Mouse (Mus musculus): Measurements from ENCODE around the gene Aldh4a1. TPM values are rescaled to one million over a fixed set of nuclear protein-coding genes. Genes with fewer than 3 reads are reported as not detected.

Gene Aldh4a1
- polyA plus RNA-seq, 1 experiment from 2014 or later, result 17.2 TPM

- H3K4me2 ChIP-seq (ENCODE audit: low read depth, low read length), result peak overlapping the region; percentile 47
- H3K9ac ChIP-seq (ENCODE audit: low read depth, low read length), result peak overlapping the region; percentile 52
- H3K27me3 ChIP-seq (replicated peaks; ENCODE audit: control insufficient read depth, insufficient read depth, low read length), result no peaks in the 10 kb centered on the region
- H3K36me3 ChIP-seq (ENCODE audit: control insufficient read depth, insufficient read depth, low read length), result no peaks in the 10 kb centered on the region
- no peak overlapping the region for H3K4me3 ChIP-seq (ENCODE audit: low read length)
- H3K27ac ChIP-seq (ENCODE audit: low read length), result peak overlapping the region; percentile 94
- 21% methylated on average over 13 of the region's 13 CpGs for WGBS
- peaks cover 67% of the 10 kb centered on the region for H3K4me1 ChIP-seq (ENCODE audit: control insufficient read depth, insufficient read depth, low read length)
- ATAC-seq, result no peak
- H3K9me3 ChIP-seq (ENCODE audit: control insufficient read depth, low read length), result no peaks in the 10 kb centered on the region
These were observed 24.3 kb upstream of the Aldh4a1 start for GRCm38 (mm10) chr4:139598356-139598755.

- 3% methylated on average over 12 of the region's 12 CpGs for WGBS
- Histone ChIP-seq H3K9ac (ENCODE audit: low read depth, low read length) (peak overlapping the region; percentile 52), H3K4me3 (ENCODE audit: low read length) (peak overlapping the region; percentile 19; the same call in 1 of the 2 replicates), H3K27ac (ENCODE audit: low read length) (peak overlapping the region; percentile 94), H3K9me3 (ENCODE audit: control insufficient read depth, low read length) (no peaks in the 10 kb centered on the region), H3K4me2 (ENCODE audit: low read depth, low read length) (peak overlapping the region; percentile 47), H3K4me1 (ENCODE audit: control insufficient read depth, insufficient read depth, low read length) (peaks cover 68% of the 10 kb centered on the region), H3K36me3 (ENCODE audit: control insufficient read depth, insufficient read depth, low read length) (no peaks in the 10 kb centered on the region), H3K27me3 (replicated peaks; ENCODE audit: control insufficient read depth, insufficient read depth, low read length) (no peaks in the 10 kb centered on the region)
- ATAC-seq, result peak; percentile 76
These were observed 23.6 kb upstream of the Aldh4a1 start for GRCm38 (mm10) chr4:139598950-139599518.

DNA sequence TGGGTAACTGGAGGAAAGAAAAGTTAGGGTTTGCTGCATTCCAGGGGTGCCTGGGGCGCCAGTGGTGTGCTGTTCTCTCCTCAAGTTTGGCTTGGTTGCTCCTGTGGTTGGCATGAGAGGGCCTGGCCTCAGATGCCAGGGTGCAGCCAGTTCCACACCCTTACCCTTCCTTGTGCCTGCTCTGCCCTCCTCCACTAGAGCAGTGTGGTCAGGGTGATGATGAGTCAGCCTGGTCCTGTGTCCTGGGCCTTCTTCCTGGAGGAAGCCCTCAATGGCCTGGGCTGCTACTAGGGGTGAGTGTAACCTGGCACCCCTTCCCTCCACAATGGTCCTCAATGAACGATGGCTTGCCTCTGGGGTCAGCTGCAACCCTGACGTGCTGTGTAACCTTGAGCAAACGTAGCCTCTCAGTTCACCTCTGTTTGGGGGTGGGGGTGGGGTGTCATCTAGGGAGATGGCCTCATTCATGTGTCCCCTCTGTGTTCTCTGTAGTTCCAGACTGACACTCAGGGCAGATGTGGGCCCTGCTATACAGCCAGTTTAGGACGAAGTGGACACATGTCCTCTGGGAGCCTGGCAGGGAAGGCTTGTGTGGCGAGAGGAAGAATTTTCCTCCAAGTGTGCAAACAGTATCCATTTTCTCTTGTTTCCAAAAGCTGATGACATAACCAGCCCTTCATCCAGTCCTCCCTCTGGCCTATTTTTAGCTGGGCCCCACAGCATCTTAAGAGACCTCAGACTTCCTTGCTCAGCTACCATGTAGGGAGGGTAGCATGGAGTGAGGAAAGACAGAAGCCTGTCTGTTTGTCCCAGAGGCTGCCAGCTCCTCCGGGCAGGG lies 20.9 kb upstream of the Aldh4a1 start:
- peaks cover 55% of the 10 kb centered on the region for H3K4me1 ChIP-seq (ENCODE audit: control insufficient read depth, insufficient read depth, low read length)
- H3K9me3 ChIP-seq (ENCODE audit: control insufficient read depth, low read length), result no peaks in the 10 kb centered on the region
- no peak overlapping the region for H3K4me3 ChIP-seq (ENCODE audit: low read length)
- 0 out of 2 replicates have a peak overlapping the region, but pooled peaks have one; percentile 13 for H3K4me2 ChIP-seq (ENCODE audit: low read depth, low read length)
- WGBS, result 50% methylated on average over 7 of the region's 7 CpGs
- no peaks in the 10 kb centered on the region for H3K27me3 ChIP-seq (replicated peaks; ENCODE audit: control insufficient read depth, insufficient read depth, low read length)
- peak overlapping the region; percentile 88 for H3K27ac ChIP-seq (ENCODE audit: low read length)
- H3K9ac ChIP-seq (ENCODE audit: low read depth, low read length), result peak overlapping the region; percentile 21; the same call in 1 of the 2 replicates
- no peaks in the 10 kb centered on the region for H3K36me3 ChIP-seq (ENCODE audit: control insufficient read depth, insufficient read depth, low read length)
- 0 out of 2 replicates have a peak, but pooled peaks have one; percentile 2 for ATAC-seq

GRCm38 (mm10) chr4:139602357-139603244 lies 20.1 kb upstream of the Aldh4a1 start, which contains the start of gene Gm21969:
Gene Gm21969, plus strand, starts transcription at chr4:139603186.
- H3K4me3 ChIP-seq (ENCODE audit: low read length), result no peak within 1 kb of the TSS
- H3K4me2 ChIP-seq (ENCODE audit: low read depth, low read length), result peak within 1 kb of the TSS; percentile 13; the same call in 1 of the 2 replicates
- H3K9ac ChIP-seq (ENCODE audit: low read depth, low read length), result peak within 1 kb of the TSS; percentile 21; the same call in 1 of the 2 replicates
- peaks cover 46% of the 10 kb centered on the region for H3K4me1 ChIP-seq (ENCODE audit: control insufficient read depth, insufficient read depth, low read length)
- no peaks in the 10 kb centered on the region for H3K9me3 ChIP-seq (ENCODE audit: control insufficient read depth, low read length)
- no peaks in the 10 kb centered on the region for H3K27me3 ChIP-seq (replicated peaks; ENCODE audit: control insufficient read depth, insufficient read depth, low read length)
- H3K27ac ChIP-seq (ENCODE audit: low read length), result peak within 1 kb of the TSS; percentile 88
- no peaks in the 10 kb centered on the region for H3K36me3 ChIP-seq (ENCODE audit: control insufficient read depth, insufficient read depth, low read length)
- 53% methylated on average over 14 of the region's 14 CpGs for WGBS
- peak; percentile 5; the same call in 1 of the 2 replicates for ATAC-seq

DNA sequence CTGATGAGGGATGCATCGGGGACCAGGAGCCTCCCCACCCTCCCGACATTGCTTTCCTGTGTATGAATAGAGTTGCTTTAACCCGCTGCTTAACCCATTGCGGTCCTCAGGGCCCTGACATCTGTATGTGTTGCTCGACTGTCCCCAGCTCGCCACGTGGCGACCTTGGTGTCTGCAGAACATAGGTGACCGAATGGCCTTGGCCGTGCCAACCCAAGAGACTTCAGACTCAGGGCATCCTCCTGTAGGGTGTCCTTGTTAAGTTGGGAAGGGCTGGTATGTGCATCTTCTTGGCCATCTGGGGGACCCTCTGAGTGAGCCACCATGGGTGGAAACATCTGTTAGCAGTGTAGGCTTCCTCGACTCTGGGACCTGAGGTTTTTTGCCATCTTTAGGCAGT lies 17.4 kb upstream of the Aldh4a1 start:
- WGBS, result 89% methylated on average over 11 of the region's 11 CpGs

DNA sequence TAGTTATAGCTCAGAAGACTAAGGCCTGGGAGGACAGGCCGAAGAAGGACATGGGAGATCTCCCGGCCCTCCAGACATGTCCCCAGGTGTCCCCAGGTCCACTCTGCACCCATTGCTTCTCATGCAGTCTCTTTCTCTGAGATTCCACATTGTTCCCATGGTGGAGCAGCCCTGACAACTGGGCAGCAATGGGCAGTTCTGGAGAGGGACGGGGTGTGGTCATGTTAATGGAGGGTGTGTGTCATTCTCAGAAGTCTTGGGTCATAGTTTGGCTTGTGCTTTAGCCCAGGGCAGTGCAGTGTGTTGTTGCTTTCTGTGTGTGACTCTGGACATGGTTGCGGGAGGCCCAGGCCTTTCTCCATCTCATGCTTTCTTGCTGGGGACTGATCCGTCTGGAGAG lies 15.9 kb upstream of the Aldh4a1 start:
- WGBS, result 93% methylated on average over 5 of the region's 5 CpGs
- no peak overlapping the region for H3K9ac ChIP-seq (ENCODE audit: low read depth, low read length)
- H3K4me1 ChIP-seq (ENCODE audit: control insufficient read depth, insufficient read depth, low read length), result peaks cover 18% of the 10 kb centered on the region

More for the DNA sequence above, 17.4 kb upstream of the Aldh4a1 start:
- H3K9me3 ChIP-seq (ENCODE audit: control insufficient read depth, low read length), result no peaks in the 10 kb centered on the region
- H3K9ac ChIP-seq (ENCODE audit: low read depth, low read length), result no peak overlapping the region
- H3K4me3 ChIP-seq (ENCODE audit: low read length), result no peak overlapping the region
- ATAC-seq, result no peak
- no peak overlapping the region for H3K27ac ChIP-seq (ENCODE audit: low read length)
- H3K4me2 ChIP-seq (ENCODE audit: low read depth, low read length), result no peak overlapping the region
- no peaks in the 10 kb centered on the region for H3K36me3 ChIP-seq (ENCODE audit: control insufficient read depth, insufficient read depth, low read length)
- H3K27me3 ChIP-seq (replicated peaks; ENCODE audit: control insufficient read depth, insufficient read depth, low read length), result no peaks in the 10 kb centered on the region
- peaks cover 23% of the 10 kb centered on the region for H3K4me1 ChIP-seq (ENCODE audit: control insufficient read depth, insufficient read depth, low read length)

DNA sequence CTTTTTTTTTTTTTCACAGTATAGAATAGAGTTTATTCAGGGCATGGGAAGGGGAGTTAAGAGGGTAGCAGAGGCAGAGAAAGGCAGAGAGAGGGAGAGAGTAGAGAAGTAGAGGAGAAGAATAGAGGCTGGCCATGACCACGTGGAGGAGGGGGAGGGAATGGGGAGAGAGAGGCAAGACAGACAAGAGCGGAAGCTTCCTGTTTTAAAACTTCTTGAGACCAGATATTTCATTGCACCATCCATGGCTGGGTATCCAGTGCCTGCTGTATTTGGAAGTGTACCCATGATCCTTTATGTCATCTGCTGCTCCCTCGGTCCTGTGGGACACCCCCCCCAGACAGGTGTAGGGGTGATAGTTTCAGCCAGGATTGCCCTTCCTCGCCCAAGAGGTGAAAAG lies 13.7 kb upstream of the Aldh4a1 start:
- no peak for ATAC-seq
- no peak overlapping the region for H3K27ac ChIP-seq (ENCODE audit: low read length)
- H3K9ac ChIP-seq (ENCODE audit: low read depth, low read length), result no peak overlapping the region
- 0 out of 2 replicates have a peak, but pooled peaks cover 4% of the 10 kb centered on the region for H3K9me3 ChIP-seq (ENCODE audit: control insufficient read depth, low read length)
- no peaks in the 10 kb centered on the region for H3K4me1 ChIP-seq (ENCODE audit: control insufficient read depth, insufficient read depth, low read length)
- no peak overlapping the region for H3K4me2 ChIP-seq (ENCODE audit: low read depth, low read length)
- 0 out of 2 replicates have a peak, but pooled peaks cover 6% of the 10 kb centered on the region for H3K36me3 ChIP-seq (ENCODE audit: control insufficient read depth, insufficient read depth, low read length)
- no peaks in the 10 kb centered on the region for H3K27me3 ChIP-seq (replicated peaks; ENCODE audit: control insufficient read depth, insufficient read depth, low read length)
- no peak overlapping the region for H3K4me3 ChIP-seq (ENCODE audit: low read length)
- WGBS, result 71% methylated on average over 4 of the region's 4 CpGs

More for the DNA sequence above, 15.9 kb upstream of the Aldh4a1 start:
- ATAC-seq, result no peak
- H3K4me3 ChIP-seq (ENCODE audit: low read length), result no peak overlapping the region
- no peaks in the 10 kb centered on the region for H3K36me3 ChIP-seq (ENCODE audit: control insufficient read depth, insufficient read depth, low read length)
- H3K27ac ChIP-seq (ENCODE audit: low read length), result no peak overlapping the region
- no peak overlapping the region for H3K4me2 ChIP-seq (ENCODE audit: low read depth, low read length)
- no peaks in the 10 kb centered on the region for H3K9me3 ChIP-seq (ENCODE audit: control insufficient read depth, low read length)
- H3K27me3 ChIP-seq (replicated peaks; ENCODE audit: control insufficient read depth, insufficient read depth, low read length), result no peaks in the 10 kb centered on the region

DNA sequence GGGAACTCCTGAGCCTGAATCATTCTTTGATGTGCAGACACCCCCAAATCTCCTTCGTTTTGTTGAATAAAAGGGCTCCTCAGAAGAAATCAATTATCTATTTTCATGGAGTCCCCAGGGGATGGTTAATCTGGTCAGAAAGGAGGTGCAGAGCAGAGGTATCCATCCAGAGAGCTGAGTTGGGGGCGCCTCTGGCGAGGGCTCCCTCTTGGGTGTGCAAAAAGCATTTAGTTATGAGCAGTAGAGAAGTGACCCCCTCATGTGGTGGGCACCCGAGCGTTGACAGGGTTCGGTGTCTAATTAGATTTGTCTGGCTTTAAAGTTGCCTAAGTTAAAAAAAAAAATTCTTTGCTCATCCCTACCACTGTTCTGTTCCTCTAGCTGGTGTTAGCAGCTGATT lies 11.7 kb upstream of the Aldh4a1 start:
- 0 out of 2 replicates have a peak, but pooled peaks cover 1% of the 10 kb centered on the region for H3K4me1 ChIP-seq (ENCODE audit: control insufficient read depth, insufficient read depth, low read length)
- H3K4me3 ChIP-seq (ENCODE audit: low read length), result no peak overlapping the region
- 0 out of 2 replicates have a peak, but pooled peaks cover 6% of the 10 kb centered on the region for H3K36me3 ChIP-seq (ENCODE audit: control insufficient read depth, insufficient read depth, low read length)
- H3K4me2 ChIP-seq (ENCODE audit: low read depth, low read length), result no peak overlapping the region
- peak overlapping the region; percentile 21; the same call in 1 of the 2 replicates for H3K27ac ChIP-seq (ENCODE audit: low read length)
- WGBS, result 71% methylated on average over 6 of the region's 6 CpGs
- no peaks in the 10 kb centered on the region for H3K27me3 ChIP-seq (replicated peaks; ENCODE audit: control insufficient read depth, insufficient read depth, low read length)
- no peak overlapping the region for H3K9ac ChIP-seq (ENCODE audit: low read depth, low read length)
- H3K9me3 ChIP-seq (ENCODE audit: control insufficient read depth, low read length), result 0 out of 2 replicates have a peak, but pooled peaks cover 4% of the 10 kb centered on the region
- ATAC-seq, result no peak
